Mouse (Mus musculus) heart, embryonic 10.5 days (tissue): ENCODE measurements at regions not wholly inside any gene's neighbourhood (a gene's known extent, or its start where the extent isn't known, plus 50 kb on each side); places are given as distances from the start of the nearest gene placed in this dataset.

ENCODE experiments used
- DNase-seq: peaks from one replicate; pipeline ENCODE4 v3.0.0-alpha.2; 2017; ENCODE audit warnings: low spot score
- H3K27ac ChIP-seq: fragments of 300-500 bp; sonication (generic); 2 replicates; pipeline ENCODE4 v1.5.1; 2016; ENCODE audit warnings: mild to moderate bottlenecking
- H3K27me3 ChIP-seq: fragments of 300-500 bp; sonication (generic); 2 replicates; pipeline ENCODE4 v1.6.1; 2016; ENCODE audit warnings: mild to moderate bottlenecking; ENCODE audit not compliant: poor library complexity, insufficient read depth, severe bottlenecking
- H3K36me3 ChIP-seq: fragments of 300-500 bp; sonication (generic); 2 replicates; pipeline ENCODE4 v1.6.1; 2016; ENCODE audit warnings: mild to moderate bottlenecking, moderate library complexity
- H3K4me1 ChIP-seq: fragments of 300-500 bp; sonication (generic); 2 replicates; pipeline ENCODE4 v1.6.1; 2016; ENCODE audit warnings: mild to moderate bottlenecking
- H3K4me3 ChIP-seq: fragments of 300-500 bp; sonication (generic); 2 replicates; pipeline ENCODE4 v1.5.1; 2016; ENCODE audit warnings: mild to moderate bottlenecking, moderate library complexity
- H3K9me3 ChIP-seq: fragments of 300-500 bp; sonication (generic); 2 replicates; pipeline ENCODE4 v1.6.1; 2016; ENCODE audit warnings: mild to moderate bottlenecking, moderate library complexity
- WGBS: fragments of 180-500 bp; shearing (Covaris S2); methylation state at CpG from one replicate; pipeline ENCODE4 v1.1.7; 2016; 5-methylcytosine and 5-hydroxymethylcytosine counted together

DNA sequence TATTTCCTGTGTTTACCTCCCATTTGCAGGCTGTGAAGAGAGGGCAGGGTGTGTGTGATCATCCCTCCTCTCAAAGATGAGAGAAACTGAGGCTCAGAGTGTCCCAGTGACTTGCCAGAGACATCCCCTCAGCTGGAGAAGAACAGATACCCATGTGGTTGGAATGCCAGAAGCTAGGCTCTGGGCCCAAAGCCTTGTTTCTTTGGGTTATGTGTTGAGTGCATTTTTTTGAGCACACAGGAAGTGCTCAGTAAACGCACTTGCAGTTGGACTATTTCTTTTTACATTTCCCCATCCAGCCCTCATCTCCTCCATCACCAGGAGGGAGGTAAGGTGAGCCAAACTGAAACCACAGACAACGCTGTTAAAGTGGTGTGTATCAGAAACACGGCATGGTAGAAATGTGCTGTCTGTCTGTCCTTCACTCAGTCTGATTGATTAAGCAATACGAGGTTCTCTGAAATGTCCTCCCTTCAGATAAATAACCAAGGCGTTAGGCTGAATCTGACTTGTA lies 341.8 kb upstream of the 3110018I06Rik start:
- no peaks in the 10 kb centered on the region for H3K9me3 ChIP-seq
- no peaks in the 10 kb centered on the region for H3K27me3 ChIP-seq
- H3K27ac ChIP-seq, result no peak overlapping the region
- 0 out of 2 replicates have a peak, but pooled peaks cover 2% of the 10 kb centered on the region for H3K4me1 ChIP-seq
- WGBS, result 82% methylated on average over 5 of the region's 5 CpGs
- no peak for DNase-seq
- H3K4me3 ChIP-seq, result no peak overlapping the region
- H3K36me3 ChIP-seq, result no peaks in the 10 kb centered on the region

DNA sequence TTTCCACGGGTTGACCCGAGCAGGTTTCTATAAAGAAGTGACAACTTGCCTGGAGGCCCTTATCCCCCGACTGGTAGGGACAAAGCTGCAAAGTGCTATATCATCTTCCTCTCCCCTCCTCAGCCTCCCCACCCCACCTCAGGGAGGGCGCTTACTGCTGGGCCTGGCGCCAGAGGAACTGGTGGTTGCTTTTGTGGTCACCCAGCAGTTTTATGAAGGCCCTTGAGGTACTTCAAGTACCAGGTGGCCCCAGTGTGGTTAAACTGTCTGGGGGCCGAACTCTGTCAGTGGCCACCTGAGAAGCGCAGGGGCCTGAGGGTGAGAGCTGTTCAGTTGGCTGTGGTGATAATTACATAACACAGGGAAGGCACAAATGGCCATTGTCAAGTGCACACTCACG lies 340.0 kb upstream of the 3110018I06Rik start:
- 72% methylated on average over 8 of the region's 8 CpGs for WGBS
- H3K4me3 ChIP-seq, result no peak overlapping the region
- no peak overlapping the region for H3K27ac ChIP-seq
- no peaks in the 10 kb centered on the region for H3K36me3 ChIP-seq
- H3K27me3 ChIP-seq, result no peaks in the 10 kb centered on the region
- no peaks in the 10 kb centered on the region for H3K9me3 ChIP-seq
- H3K4me1 ChIP-seq, result 0 out of 2 replicates have a peak, but pooled peaks cover 2% of the 10 kb centered on the region
- DNase-seq, result no peak

DNA sequence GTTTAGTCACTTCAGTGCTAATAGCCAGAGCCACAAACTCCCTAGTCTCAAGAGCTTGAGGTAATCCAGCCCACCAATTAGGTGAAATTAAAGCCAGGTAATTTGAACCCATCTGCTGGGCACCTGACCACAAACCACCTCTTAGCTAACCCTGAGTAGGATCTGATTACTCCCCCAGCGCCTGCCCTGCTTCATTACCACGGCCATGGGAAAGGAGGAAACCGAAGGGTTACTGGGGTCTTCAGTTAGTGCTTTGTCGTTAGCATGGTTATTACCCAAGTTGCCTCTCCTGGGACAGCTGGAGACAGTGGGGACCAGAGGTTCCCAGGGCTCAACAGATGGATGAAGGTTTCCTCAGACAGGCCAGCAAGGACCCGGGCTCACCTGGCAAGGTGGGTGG lies 337.3 kb upstream of the 3110018I06Rik start:
- DNase-seq, result no peak
- Histone ChIP-seq H3K27ac (no peak overlapping the region), H3K4me1 (no peaks in the 10 kb centered on the region), H3K4me3 (no peak overlapping the region), H3K27me3 (no peaks in the 10 kb centered on the region), H3K36me3 (no peaks in the 10 kb centered on the region), H3K9me3 (no peaks in the 10 kb centered on the region)
- 69% methylated on average over 5 of the region's 5 CpGs for WGBS

DNA sequence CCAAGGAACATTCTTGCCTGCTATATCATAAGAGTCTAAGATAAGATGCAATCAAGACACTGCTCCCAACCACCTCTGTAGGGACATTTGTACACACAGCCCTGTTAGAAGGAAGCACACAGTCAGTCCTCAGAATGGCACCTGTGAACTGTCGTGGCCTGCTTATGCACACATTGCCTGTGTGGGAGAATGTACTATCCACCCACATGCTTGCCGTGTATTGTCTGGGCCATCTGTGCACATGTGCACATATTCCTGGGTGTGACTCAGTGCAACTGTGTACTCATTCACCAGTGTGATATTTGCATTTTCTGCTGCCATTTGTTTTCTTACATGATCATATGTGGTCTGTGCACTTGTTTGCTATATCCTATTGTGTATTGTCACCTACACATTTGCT lies 333.8 kb upstream of the 3110018I06Rik start:
- Histone ChIP-seq H3K27ac (no peak overlapping the region), H3K36me3 (no peaks in the 10 kb centered on the region), H3K9me3 (no peaks in the 10 kb centered on the region), H3K4me1 (peaks cover 3% of the 10 kb centered on the region; the same call in 1 of the 2 replicates), H3K4me3 (no peak overlapping the region), H3K27me3 (peaks cover 16% of the 10 kb centered on the region)
- 84% methylated on average over 2 of the region's 2 CpGs for WGBS
- DNase-seq, result no peak

DNA sequence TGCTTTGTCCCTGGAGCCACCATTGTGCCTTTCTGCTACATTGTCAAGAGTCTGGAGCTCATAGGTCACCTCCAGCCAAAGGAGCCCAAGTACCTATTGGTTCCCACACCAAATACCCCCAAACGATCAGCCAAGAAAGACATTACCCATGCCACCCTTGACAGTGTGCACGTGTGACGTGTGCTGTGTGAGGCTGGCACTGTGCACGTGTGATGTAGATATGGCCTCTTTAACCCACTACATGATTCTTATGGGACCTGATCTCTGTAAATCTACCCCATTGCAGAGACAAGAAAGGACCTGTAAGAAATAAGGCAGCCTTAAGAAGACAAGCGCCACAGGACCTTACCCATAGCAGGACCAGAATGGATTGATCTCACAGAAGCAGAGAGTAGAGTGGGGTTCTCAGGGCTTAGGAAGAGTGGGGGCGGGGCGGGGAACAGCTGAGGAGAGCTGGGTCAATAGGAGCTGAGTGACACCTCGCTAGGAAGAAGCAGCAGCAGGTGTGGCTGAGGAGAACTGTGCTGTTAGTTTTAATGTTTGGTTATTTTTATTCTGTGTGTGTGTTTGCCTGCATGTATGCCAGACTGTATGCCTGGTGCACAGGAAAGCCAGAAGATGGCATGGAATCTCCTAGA lies 331.5 kb upstream of the 3110018I06Rik start:
- Histone ChIP-seq H3K9me3 (no peaks in the 10 kb centered on the region), H3K27ac (no peak overlapping the region), H3K27me3 (peaks cover 19% of the 10 kb centered on the region), H3K36me3 (no peaks in the 10 kb centered on the region), H3K4me1 (peaks cover 10% of the 10 kb centered on the region), H3K4me3 (no peak overlapping the region)
- DNase-seq, result no peak
- 70% methylated on average over 8 of the region's 8 CpGs for WGBS

DNA sequence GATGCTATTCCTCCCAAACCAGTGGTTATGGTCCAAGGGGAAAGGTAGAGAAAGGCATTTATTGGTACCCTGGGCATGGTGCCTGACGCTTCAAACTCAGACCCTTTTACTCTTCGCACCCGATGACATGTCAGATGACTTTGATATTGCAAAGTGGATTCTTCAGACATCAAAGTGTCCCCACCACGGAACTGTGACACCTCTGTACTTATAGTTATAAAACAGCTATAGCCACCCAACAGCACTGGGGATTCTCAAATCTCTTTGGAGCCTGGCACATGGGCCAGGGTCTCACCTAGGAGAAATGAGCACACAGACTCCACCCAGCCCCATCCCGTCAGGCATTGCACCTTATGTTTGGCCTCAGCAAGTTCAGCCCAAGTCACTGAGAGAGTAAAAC lies 329.3 kb upstream of the 3110018I06Rik start:
- Histone ChIP-seq H3K27me3 (peaks cover 19% of the 10 kb centered on the region), H3K9me3 (no peaks in the 10 kb centered on the region), H3K27ac (no peak overlapping the region), H3K4me1 (peaks cover 10% of the 10 kb centered on the region), H3K4me3 (no peak overlapping the region), H3K36me3 (no peaks in the 10 kb centered on the region)
- no peak for DNase-seq
- WGBS, result 51% methylated on average over 5 of the region's 5 CpGs

DNA sequence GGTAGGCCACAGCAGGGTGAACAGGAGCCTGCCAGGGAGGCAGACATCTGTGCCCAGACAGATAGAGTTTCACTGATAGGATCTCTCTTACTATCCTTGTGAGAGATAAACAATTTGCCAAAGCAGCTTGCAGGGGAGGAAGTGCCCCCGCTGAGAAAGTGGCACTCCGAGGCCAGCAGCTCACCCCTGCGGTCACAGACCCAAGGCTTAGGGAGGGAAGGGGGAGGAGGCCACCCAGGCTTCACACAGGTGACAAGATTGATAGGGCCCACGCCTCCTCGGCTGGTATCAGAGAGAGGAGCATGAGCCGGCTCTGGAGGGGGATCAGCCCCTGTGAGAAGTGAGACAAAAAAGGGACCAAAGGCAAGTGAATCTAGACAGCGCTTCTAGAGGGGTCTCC lies 328.3 kb upstream of the 3110018I06Rik start:
- H3K27me3 ChIP-seq, result peaks cover 19% of the 10 kb centered on the region
- WGBS, result 1% methylated on average over 7 of the region's 7 CpGs
- no peak overlapping the region for H3K27ac ChIP-seq
- no peak overlapping the region for H3K4me3 ChIP-seq
- peaks cover 10% of the 10 kb centered on the region for H3K4me1 ChIP-seq
- H3K36me3 ChIP-seq, result no peaks in the 10 kb centered on the region
- no peaks in the 10 kb centered on the region for H3K9me3 ChIP-seq
- no peak for DNase-seq

DNA sequence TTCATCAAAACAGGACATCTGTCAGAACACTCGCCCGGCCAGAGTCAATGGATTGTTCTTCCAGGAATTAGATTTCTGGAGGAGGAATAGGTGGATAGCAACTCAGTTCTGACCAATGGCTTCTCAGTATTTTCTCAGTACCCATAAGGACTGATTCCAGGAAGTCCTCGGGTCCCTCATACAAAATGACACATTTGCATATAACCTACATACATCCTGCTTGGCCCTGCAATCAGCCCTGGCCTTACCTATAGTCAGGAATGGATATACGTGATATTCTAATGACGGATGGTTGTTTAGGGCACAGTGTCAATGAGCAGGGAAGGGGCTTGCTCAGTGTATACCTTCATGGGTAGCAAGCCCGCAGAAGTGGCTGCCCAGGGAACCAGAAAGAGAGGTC lies 327.8 kb upstream of the 3110018I06Rik start:
- peaks cover 19% of the 10 kb centered on the region for H3K27me3 ChIP-seq
- no peak overlapping the region for H3K4me3 ChIP-seq
- 32% methylated on average over 6 of the region's 6 CpGs for WGBS
- H3K4me1 ChIP-seq, result peaks cover 10% of the 10 kb centered on the region
- no peaks in the 10 kb centered on the region for H3K36me3 ChIP-seq
- no peaks in the 10 kb centered on the region for H3K9me3 ChIP-seq
- DNase-seq, result no peak
- H3K27ac ChIP-seq, result no peak overlapping the region

DNA sequence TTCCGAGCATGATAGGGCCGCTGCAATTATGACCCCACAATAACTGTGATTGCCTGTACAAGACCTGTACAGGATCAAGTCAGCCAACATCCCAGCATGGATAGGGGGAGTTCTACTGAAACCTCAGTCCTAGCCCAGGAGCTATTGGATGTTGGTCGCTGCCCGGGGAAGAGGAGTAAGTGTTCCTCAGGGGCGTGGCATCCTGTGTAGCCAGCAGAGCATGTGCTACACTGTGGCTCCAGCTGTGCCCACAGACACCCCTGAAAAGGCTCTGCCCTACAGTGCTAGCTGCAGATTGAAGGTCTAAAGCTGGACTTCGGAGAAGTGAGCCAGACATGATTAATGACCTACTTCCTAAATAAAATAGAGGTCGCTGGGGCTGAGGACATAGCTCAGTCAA lies 317.5 kb upstream of the 3110018I06Rik start:
- DNase-seq, result no peak
- H3K36me3 ChIP-seq, result no peaks in the 10 kb centered on the region
- WGBS, result 65% methylated on average over 7 of the region's 7 CpGs
- no peaks in the 10 kb centered on the region for H3K27me3 ChIP-seq
- H3K27ac ChIP-seq, result no peak overlapping the region
- H3K9me3 ChIP-seq, result no peaks in the 10 kb centered on the region
- H3K4me1 ChIP-seq, result no peaks in the 10 kb centered on the region
- H3K4me3 ChIP-seq, result no peak overlapping the region

DNA sequence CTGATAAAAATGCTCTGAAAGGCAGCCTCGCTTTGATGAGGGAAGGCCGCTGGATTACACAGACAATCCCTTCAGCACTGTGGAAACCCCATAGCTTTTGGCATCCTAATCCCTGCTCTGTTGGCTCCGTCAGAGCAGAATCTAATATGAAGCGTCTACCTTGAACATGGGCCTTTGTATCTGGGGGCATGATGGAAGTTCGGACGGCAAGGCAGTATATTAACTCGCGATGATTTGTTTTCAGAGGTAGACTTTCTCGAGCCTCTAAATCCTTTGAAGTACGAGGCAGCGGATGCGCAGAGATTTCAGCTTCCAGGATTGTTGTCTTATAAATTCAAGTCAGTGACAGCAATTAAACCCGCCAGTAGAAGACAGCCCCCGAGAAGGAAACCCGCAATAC lies 316.8 kb upstream of the 3110018I06Rik start:
- H3K4me3 ChIP-seq, result no peak overlapping the region
- no peaks in the 10 kb centered on the region for H3K36me3 ChIP-seq
- no peak overlapping the region for H3K27ac ChIP-seq
- DNase-seq, result no peak
- H3K4me1 ChIP-seq, result no peaks in the 10 kb centered on the region
- WGBS, result 84% methylated on average over 15 of the region's 15 CpGs
- no peaks in the 10 kb centered on the region for H3K9me3 ChIP-seq
- no peaks in the 10 kb centered on the region for H3K27me3 ChIP-seq

DNA sequence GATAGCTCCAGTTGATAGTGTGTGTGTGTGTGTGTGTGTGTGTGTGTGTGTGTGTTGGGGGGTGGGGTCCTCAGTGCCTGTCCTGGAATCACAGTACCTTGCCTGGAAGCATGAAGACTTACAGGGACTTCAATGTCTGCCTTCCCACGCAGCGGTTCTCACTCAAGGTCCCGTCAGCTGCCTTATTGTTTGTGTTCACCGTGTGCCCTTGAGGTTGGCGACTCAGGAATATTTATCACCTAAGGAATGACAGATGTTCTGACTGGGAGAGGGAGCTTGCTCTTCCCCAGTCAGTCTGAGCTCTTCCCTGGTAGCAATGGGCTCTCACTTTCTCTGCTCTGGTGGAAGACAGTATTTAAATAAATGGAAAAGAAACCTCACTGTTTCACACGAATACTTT lies 309.8 kb upstream of the 3110018I06Rik start:
- H3K4me1 ChIP-seq, result no peaks in the 10 kb centered on the region
- no peak for DNase-seq
- H3K9me3 ChIP-seq, result no peaks in the 10 kb centered on the region
- H3K27ac ChIP-seq, result no peak overlapping the region
- no peaks in the 10 kb centered on the region for H3K36me3 ChIP-seq
- 70% methylated on average over 6 of the region's 6 CpGs for WGBS
- no peak overlapping the region for H3K4me3 ChIP-seq
- no peaks in the 10 kb centered on the region for H3K27me3 ChIP-seq

DNA sequence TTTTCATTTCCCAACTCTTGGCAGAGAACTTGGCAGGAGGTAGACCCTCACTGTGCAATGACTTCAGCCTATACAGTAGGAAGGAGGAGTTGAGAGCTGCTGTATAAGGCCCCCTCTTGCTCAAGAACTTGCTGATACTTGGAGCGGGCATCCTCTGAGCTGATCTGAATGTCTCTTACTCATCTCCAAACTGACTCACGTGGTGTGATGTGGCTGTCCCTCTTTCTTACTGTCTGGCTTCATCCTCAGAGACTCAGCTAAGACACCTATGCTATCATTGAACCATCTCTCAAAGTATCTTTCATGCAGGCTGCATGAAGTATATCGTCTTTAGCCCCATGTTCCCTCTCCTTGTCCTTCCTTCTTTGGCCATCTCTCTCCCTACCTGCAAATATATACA lies 307.9 kb upstream of the 3110018I06Rik start:
- Histone ChIP-seq H3K4me1 (no peaks in the 10 kb centered on the region), H3K36me3 (no peaks in the 10 kb centered on the region), H3K9me3 (no peaks in the 10 kb centered on the region), H3K27me3 (no peaks in the 10 kb centered on the region; the same call in none of the 2 replicates), H3K27ac (no peak overlapping the region), H3K4me3 (no peak overlapping the region)
- DNase-seq, result no peak
- WGBS, result 83% methylated on average over 3 of the region's 3 CpGs

DNA sequence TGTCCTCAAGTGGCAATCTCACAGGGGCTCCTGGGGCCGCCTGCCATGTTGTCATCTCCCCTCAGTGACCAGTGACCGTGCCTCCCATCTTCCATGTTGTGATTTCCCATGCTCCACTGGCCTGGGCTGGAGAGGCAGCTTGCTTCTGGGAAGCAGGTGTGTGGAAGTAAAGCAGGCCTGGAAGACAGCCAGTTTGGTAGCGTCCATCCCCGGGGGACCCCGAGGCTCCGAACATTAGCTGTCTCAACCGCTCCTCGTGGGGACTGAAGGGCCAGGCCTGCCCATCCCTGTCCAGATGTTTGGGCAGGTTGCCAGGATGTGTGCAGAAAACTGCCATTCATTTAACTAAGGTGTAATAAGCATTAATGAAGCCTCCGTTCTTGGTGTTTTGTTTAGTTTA lies 307.1 kb upstream of the 3110018I06Rik start:
- WGBS, result 86% methylated on average over 9 of the region's 9 CpGs
- no peaks in the 10 kb centered on the region for H3K9me3 ChIP-seq
- no peaks in the 10 kb centered on the region for H3K4me1 ChIP-seq
- no peak overlapping the region for H3K27ac ChIP-seq
- DNase-seq, result no peak
- H3K27me3 ChIP-seq, result no peaks in the 10 kb centered on the region; the same call in none of the 2 replicates
- H3K4me3 ChIP-seq, result no peak overlapping the region
- H3K36me3 ChIP-seq, result no peaks in the 10 kb centered on the region
